Mouse (Mus musculus) left cerebral cortex, adult 18-20 months (tissue): ENCODE data around the gene Aebp2. TPM values are rescaled to one million over a fixed set of nuclear protein-coding genes. Genes with fewer than 3 reads are reported as not detected.
"Not testable (repeated sequence)": the region's sequence is repeated elsewhere in the genome, so short reads cannot be mapped to it uniquely, and the experiment has no call there.

Source experiments
- DNase-seq, 2 experiments: peaks; one replicate each; pipeline ENCODE4 v3.0.0; 2021 to 2022; ENCODE audit warnings: low spot score in 2 of 2, mixed read lengths in 1 of 2
- total RNA-seq, 2 experiments: library from RNA; stranded (reverse); gene quantifications; 2 replicates each; pipeline ENCODE4 v1.2.3; 2021

Aebp2 gene
- total RNA-seq, 2 experiments from 2014 or later, result 67.3 to 69.2 TPM

DNA sequence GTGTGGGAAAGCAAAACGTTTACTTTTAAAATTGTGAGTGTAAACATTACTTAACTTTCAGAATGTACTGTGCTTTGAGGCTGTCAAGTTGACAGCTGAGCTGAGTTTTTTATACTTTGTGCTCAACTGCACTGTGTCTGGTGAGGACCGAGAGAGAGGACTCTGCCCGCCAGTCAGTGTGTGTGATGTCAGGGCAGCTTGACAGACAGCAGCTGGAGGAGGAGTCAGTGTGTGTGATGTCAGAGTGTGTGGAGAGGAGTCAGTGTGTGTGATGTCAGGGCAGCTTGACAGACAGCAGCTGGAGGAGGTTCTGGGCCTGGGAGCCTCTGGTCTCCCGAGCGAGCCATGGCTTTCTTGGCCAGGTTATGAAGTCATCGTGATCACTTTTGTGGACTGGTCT lies 24.4 kb downstream of the Aebp2 start:
- no peak for DNase-seq

DNA sequence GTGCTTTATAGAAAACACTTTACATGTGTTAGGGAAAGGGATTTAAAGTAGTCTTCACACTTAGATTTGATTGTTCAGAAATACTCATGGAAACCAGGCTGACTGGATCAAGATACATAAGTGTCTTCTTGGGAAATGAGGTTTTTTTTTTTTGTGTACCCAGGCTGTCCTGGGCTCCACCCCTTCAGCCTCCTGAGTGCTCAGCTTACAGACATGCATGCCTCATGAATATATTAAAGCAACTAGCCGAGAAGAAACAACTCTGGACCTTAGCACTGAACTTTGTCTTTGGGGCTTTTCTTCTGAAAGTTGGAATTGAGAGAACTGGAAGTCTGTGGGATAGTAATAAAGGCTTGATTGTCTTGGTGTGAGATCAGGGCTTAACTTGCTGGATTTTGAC lies 27.3 kb downstream of the Aebp2 start:
- no peak for DNase-seq

DNA sequence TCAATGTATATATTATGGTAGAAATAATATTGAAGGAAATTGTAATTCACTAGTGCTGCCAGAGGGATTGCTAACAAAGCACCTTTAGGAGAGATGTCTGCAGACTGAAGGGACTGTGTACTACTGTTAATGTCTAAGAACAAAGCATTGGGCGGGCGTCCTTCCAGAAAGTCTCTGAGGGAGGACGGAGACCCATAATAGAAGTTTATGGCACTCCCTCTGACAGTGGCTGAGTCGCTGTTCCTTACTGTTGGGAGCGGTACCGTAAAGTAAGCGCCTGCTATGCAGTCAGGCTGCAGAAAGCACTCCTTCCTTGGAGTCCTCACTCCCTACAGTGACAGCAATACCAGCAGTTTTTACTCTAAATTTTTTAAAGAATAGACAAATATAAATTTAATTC lies 29.5 kb downstream of the Aebp2 start:
- DNase-seq, result peak in 1 of 2 experiments; percentile 18

DNA sequence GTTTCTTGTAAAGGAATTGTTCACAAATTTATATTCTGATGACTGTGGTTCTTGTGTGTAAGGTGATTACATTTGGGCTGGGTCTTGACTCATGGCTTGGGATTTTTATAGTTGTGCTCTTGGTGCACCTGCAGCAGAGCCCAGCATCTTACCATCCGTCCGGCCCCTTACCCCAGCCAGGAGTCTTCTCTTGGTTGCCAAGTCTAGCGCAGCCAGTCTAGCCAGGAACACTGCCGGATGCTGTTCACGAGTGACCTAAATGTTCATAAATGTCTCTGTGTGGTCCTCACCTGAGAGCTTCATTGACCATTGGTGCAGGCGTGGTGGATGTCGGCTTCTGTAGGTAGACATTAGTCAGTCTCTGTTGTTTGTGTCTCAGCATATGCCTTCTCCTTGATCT lies 33.0 kb downstream of the Aebp2 start:
- no peak for DNase-seq

DNA sequence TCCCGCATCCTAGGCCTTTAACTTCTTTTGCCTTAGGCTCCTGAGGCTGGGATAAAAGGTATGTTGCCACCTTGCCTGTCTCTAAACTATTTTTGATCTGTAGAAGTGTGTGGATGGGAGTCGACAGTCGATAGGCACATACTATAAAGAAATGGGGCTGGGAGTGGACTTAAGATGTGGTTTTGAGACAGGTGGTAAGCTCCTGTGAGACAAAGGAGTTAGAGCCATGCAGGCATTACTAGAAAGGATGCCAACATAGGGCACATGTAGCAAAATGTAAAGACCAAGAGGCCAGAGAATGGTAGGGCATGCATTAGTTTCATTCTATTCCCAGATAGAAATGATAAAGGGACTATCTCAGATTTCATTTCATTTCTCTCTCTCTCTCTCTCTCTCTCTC lies 34.5 kb downstream of the Aebp2 start:
- no peak for DNase-seq

DNA sequence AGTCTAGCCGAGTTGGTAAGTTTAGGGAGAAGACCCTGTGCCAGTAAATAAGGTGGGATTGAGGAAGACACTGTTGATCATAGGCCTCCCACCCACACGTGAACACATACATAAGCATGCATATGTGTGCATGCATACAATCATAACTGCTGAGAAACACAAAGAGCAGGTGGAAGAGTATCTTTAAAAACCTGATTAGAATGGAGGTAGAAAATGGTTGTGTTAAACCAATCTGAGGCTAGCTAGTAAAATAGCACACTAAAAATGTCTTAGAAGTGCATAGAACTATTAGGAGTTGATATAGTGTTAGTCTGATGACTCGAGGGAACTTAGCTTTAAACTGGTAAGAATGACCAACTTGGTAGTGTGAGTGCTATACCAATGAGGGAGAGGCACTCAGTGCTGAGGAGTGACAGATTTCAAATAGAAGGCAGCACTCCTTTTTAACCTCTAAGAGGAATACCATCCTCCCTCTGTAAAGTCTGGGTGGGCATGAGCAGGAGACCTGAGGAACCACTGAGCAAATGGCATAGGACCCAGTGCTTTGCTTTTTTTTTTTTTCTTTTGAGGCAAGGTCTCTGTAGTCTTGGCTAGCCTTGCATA lies 35.6 kb downstream of the Aebp2 start:
- no peak for DNase-seq

DNA sequence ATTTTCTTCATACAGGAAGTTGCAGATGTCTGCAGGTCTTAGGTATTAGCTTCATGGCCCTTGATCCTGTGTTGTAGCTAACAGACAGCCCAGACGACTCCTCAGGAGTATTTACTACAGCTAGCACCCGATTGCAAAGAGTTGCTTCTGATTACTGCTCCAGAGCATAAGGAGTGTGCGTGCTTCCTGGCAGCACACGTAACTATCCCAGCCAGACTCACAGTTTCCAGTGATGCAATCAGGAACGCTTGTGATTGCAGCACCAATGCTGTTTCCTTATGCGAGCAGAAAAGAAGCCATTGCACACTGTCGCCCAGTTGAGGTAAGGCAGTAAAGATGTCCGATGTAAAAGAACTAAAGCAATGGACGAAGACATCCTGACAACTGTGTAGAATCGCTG lies 38.6 kb downstream of the Aebp2 start:
- no peak for DNase-seq

DNA sequence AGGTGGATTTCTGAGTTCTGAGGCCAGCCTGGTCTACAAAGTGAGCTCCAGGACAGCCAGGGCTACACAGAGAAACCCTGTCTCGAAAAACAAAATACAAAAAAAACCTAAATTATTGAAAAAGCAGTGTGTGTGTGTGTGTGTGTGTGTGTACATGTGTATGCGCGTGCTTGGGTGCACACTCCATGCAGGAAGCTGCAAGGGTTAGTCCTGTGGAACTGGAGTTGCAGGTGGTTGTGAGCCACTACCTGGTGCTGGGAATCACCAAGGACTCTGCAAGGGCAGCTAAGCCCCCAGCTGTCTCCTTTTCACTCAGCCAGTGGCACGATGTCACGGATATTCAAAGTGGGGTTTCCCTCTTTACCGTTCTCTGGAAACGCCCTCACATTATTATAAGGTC lies 39.3 kb downstream of the Aebp2 start:
- DNase-seq, result no peak

DNA sequence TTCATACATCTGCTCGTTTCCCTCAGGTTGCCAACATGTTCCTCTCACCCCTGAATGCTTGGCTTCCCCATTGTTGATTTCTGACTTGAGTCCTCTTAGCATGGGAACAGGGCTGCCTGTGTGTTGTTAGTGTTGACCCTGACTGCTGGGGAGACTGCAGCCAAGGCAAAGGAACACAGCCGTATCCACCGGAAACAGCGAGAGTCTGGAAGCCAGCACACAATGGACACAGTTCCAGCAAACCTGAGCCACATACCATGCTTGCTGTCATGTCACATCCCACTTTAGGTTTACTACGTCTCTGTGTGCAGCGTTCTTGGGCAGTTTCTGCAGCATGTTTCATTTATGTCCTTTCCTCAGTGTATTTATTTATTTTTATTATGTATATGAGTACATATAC lies 39.8 kb downstream of the Aebp2 start:
- no peak for DNase-seq

DNA sequence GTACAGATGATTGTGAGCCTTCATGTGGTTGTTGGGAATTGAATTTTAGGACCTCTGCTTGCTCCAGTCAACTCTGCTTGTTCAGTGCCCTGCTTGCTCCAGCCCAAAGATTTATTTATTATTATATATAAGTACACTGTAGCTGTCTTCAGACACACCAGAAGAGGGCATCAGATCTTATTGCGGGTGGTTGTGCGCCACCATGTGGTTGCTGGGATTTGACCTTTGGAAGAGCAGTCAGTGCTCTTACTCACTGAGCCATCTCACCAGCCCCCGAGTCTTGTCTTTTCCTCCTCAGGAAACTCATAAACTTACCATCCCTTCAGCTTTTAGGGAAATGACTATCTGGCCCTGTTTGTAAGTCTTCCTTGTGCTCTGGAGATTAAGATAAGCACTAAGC lies 40.2 kb downstream of the Aebp2 start:
- not testable (repeated sequence) for DNase-seq

DNA sequence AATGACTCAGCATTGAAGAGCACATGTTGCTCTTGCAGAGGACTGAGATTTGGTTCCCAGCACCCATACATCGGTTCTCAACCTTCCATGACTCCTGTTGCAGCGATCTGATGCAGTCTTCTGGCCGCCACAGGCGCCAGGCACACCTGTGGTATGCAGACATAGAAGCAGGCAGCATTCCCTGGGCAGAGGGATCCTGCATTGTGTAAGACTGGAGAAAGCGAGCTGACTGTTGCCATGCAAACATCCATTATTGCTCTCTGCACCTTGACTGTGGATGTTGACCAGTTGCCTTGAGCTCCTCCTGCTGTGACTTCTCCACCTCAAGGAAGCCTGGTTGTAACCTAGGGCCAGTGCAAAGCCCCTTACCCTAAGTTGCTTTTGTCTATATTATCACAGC lies 42.1 kb downstream of the Aebp2 start:
- DNase-seq, result no peak

DNA sequence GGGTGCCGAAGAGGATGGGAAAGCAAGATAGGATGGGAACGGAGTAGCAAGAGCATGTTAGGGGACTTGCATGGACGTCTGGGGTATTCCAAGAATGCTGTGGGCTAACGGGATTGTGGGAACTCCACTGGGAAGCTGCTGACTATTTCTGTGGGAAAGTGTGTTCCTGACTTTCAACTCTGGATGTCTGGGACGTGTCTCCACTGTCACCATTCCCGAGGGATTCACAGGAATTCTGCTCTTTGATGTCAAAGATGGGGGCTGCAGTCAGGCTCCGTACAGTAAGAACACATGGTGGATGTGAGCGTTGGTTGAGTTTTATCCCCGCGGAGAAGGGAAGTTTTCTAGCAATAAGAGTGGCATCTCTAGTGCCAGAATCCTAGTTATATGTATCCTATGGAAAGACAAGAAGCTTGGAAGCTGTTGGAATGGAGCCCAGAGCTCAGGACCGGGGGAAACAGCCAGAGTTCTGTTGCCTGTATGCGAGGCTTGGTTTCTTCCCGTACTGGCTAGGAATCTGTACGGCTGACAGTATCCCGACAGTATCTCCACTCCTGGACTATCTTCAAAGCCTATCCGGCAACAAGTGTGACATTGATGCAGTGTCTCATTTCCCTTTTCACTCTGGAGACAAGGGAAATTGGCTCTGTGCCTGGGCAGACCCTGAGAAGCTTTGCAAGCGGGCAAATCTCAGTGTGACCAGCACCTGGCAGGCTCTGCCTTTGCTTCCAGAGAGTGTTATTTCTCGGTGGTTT lies 44.2 kb downstream of the Aebp2 start:
- no peak for DNase-seq

DNA sequence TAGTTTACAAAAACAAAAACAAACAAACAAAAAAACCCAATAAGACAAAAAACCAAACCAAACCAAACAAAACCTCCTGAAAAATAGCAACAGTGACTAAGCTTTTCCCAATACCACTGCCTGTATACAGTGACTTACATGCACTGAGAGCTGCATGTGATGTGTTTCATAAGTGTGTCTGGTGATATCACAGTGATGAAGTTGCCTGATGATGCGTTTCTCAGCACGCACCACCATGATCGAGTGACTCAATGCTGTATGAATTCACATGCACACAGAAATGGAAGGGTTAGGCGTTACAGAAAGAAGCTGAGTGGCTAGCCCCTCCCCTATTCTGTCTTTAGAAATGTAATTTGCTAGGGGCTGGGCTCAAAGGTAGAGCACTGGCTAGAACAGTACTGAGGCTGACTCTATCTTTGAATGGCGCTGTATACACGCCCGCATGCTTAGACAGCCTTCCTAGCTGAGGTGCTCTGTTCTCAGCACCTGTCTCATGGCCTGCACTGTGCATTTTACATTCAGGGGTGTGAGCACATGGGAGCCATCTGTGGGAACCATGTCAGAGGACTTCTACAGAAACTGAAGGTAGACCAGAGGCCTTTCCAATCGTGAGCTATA lies 44.9 kb downstream of the Aebp2 start:
- no peak for DNase-seq

DNA sequence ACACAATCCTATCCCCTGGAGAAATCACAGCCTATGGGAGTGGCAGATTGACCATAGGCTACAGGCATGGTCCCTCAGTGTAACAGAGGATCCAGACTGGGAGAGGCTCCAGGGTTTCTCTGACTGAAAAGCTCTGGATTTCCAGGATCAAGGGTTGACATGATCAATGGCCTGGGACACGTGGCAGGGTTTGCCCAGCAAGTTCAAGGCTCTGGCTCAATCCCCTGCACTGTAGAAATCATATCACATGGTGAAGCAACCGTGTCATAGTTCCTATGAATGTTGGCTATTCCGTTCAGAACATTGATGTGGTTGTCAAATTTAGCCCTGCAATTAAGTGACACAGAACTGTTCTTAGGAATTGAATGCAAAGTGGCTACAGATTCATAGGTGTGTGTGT lies 52.0 kb downstream of the Aebp2 start:
- no peak for DNase-seq

DNA sequence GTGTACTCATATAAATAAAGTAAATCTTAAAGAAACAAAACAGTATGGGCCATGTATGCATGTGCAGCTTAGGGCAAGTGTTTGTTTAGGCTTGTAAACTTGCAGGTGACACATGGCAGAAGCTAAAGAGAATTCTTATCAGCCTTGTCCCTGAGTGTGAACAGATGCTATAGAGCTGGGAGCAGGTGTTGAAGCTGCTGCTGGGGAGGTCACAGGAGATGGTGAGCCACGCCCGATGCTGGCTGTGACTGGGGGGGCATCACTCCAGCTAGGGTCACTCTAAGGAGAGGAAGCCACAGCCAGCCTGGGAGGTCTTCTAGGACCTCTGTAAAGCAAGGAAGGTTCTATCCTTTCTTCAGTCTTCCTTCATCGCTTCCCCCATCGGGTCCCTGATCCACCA lies 53.6 kb downstream of the Aebp2 start:
- DNase-seq, result no peak

DNA sequence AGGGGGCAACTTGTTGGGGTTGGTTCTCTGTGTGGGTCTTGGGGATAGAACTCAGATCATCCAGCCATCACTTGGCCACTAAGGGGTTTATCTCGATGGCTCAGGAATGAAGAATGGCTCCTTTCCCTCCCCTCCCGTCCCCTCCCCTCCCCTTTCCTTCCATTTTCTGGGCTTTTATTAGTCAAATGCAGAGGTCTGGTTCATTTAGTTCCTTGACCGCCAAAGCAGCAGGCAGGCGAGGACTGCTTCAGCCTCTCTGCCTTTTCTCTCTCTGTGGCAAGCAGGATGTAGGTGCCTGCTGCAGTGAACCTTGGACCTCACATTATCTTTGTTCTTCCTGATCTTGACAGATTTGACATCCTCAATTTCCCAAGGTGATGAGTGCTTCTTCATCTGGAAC lies 54.6 kb downstream of the Aebp2 start:
- no peak for DNase-seq

DNA sequence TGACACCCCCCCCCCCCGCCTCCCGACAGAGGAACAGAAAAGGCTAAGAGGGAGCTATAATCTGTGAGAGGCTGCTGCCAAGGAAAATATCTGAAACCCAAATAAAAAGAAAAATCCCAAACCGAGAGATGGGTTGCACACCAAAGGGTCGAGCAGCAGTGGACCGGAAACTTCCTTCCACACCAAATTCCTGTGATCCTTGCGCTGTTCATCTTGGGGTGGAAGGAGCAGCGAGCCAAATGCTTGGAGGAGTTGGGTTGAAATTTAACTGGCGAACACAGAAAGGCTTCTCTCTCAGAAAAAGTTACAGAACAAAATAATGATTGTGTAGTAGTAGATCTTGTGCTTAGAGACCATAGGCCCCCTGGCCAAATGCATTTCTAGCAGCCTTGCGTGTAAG lies 55.5 kb downstream of the Aebp2 start:
- no peak for DNase-seq

DNA sequence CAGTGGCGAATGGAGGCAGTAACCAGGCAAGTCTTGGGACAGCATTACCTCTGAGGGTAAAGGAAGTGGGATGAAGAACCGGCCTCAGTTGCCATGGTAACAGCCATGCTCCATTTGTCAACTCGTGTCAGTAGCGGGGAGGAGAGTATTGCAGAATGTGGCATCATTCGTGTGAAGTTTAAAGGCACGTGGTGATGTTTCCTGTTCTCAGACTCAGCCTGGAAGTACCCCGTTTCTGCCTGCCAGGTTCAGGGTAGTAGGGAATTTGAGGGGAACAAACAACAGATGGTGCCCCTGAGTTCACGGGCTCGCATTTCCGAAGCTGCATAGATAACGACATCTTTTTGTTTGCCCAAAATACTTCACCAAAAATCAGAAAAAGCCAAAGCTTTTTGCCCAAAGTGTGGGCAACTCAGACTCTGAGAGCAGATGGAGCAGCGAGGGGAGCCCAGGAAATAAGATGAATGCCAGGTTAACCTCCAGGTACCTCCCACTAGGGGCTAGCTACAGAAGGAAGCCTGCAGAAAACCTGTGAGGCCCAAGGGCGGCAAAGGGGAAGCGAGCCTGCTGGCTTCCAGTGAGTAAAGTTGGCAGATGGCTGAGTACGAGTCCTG lies 56.3 kb downstream of the Aebp2 start:
- peak; percentile 18 to 42 for DNase-seq

DNA sequence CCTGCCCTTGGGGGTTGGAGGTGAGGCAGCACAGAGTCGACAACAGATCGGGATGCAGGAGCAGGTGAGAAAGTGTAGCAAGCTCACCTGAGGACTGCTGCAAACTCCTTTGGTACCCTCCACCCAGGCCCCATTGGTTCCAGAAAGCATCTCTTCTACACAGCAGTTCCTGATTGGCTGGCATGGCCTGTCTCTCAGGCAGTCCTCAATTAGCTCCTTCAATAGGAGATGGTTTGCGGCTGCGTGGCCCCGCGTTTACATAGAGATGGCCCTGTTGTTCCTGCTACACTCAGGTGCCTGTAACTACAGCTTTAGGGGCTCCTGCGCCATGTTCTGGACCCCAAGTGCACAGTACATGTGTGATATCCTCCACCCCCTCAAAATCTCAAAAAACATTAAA lies 58.2 kb downstream of the Aebp2 start:
- DNase-seq, result no peak

DNA sequence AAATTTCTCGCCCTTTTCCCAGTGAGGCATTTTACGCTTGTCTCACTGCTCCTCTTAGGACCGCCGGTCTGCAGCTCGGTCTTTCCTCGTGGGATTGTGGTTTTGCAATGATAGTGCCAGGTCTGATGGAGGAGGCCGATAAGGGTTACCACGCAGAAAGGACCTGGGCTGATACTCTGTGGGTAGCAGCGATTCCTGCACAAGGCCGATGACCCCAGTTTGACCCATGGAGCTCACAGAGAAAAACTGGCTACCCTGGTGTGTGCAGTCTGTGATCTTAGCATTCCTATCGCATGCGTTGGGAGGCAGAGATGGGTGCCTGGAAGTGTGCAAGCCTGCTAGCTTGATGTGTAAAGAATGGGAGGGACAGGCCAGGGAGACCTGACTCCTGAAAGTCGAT lies 60.4 kb downstream of the Aebp2 start:
- no peak for DNase-seq

DNA sequence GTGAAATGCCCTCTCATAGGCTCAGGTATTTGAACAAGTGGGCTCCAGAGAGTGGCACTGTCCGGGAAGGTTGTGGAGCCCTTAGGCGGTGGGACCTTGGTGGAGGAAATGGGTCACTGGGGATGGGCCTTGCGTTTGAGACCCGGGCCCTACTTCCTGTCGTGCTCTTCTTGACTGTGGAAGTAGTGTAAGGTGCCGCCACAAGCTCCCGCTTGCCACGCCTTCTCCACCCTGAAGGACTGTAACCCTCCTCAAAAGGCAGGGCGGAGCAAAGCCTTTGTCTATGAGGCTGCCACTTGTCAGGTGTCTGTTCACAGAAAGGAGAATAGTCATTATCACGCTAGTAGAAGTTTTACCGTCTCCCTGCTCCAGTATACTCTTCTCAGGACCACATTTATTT lies 61.9 kb downstream of the Aebp2 start:
- no peak for DNase-seq

DNA sequence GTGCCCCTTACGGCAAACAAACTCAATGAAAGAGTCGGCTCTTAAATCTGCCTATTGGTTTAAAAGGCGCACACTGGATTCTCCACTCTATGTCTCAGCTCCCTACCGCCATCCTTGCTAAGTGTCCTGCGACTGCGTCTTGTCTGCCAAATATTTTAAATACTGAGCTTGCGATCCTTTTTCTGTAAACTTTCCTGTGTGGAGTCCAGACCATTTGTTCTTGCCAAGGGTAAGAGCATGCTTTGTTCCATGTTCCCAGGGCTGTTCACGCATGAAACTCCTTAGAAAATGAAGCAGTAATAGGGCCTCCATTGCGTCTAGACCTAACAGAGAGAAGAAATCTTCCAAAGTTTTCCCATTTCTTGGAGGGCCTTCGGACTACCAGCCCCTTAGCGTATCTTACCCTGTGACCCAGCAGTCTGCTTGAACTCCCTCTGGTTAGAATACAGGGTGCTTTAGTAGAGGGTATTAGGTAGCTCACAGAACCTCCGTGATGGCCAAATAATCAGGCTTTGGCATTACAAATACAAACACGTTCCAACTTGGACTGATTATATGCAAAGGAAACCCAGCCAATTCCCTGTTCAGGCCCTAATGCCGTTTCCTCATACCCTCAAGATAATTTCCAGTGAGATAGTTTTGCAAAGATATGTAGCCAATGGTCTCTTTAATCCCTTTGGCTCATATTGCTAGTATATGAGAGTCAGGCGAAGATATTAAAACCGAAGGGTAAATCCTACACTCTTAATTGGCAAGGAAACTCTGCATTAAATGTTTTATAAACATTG lies 67.3 kb downstream of the Aebp2 start:
- no peak for DNase-seq
